Mouse (Mus musculus) spleen, adult 2 months (tissue): ENCODE measurements around the gene Aldh1a7.

ENCODE experiments used
- CTCF ChIP-seq: fragments of 200-500 bp; IDR thresholded peaks from 2 replicates; pipeline ENCODE4 v1.5.1; 2011; ENCODE audit warnings: mild to moderate bottlenecking, inconsistent platforms; ENCODE audit not compliant: insufficient read depth, insufficient read length, insufficient replicate concordance; ENCODE audit errors: extremely low read depth
- POLR2A ChIP-seq: fragments of 200-500 bp; IDR thresholded peaks from 2 replicates; pipeline ENCODE4 v1.6.1; 2011; ENCODE audit warnings: low read depth, low read length, inconsistent platforms

- TF ChIP-seq CTCF, result no peak
- no peak for TF ChIP-seq POLR2A
Observed at GRCm38 (mm10) chr19:20722913-20723312, 4.4 kb downstream of the Aldh1a7 start.
